Mouse (Mus musculus) embryonic fibroblast, embryonic 13.5 days (primary cell): ENCODE data around the gene Otud7b.

Experiments
- CTCF ChIP-seq: IDR thresholded peaks from 2 replicates; pipeline ENCODE4 v1.5.1; 2011; ENCODE audit warnings: mild to moderate bottlenecking, control low read depth, low read length, moderate library complexity, borderline replicate concordance; ENCODE audit not compliant: insufficient read depth
- POLR2A ChIP-seq: IDR thresholded peaks from 2 replicates; pipeline ENCODE4 v1.6.1; 2011; ENCODE audit warnings: low read depth, mild to moderate bottlenecking, control low read depth, low read length, moderate library complexity

DNA sequence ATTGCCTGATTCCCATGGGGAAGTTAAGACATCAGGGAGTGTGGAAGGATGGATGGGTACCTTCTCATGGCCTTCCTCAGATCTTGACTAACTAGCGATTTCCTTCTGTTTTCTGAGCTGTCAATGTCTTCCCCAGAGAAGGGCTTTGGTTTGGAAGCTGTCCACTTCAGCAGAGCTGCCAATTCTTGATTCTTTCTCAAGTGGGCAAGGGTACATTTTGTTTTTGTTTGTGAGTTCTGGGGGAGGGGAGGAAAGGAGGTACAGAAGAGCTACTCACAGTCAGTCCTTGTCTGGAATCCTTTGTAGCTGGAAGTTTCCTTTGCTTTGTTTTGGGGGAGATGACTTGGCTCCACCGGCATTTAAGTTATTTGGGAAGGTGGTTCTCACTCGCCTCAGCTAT is 8.9 kb downstream of the Otud7b start:
- no peak for TF ChIP-seq CTCF
- TF ChIP-seq POLR2A: no peak
